Mouse (Mus musculus) hindbrain, embryonic 11.5 days (tissue): ENCODE measurements around the gene Atp6v0a1. TPM values are rescaled to one million over a fixed set of nuclear protein-coding genes. Genes with fewer than 3 reads are reported as not detected.
A peak's percentile ranks its signal among the peaks of the same experiment; 100 is the strongest.

Source experiments
- ATAC-seq: fragments of 200-750 bp; cut with Nextera tagmentation; 2 replicates; pipeline ENCODE4 v1.8.0; 2017; ENCODE audit warnings: mild to moderate bottlenecking, moderate TSS enrichment, moderate library complexity; ENCODE audit not compliant: low FRiP score
- DNase-seq: peaks from one replicate; pipeline ENCODE4 v3.0.0-alpha.2; 2015; ENCODE audit warnings: low spot score
- H3K27ac ChIP-seq: fragments of 300-500 bp; sonication (generic); 2 replicates; pipeline ENCODE4 v1.5.1; 2014; ENCODE audit warnings: mild to moderate bottlenecking, low read depth, low read length
- H3K27me3 ChIP-seq: fragments of 300-500 bp; sonication (generic); 2 replicates; pipeline ENCODE4 v1.6.1; 2014; ENCODE audit warnings: mild to moderate bottlenecking, low read length, moderate library complexity, mixed read lengths; ENCODE audit not compliant: control insufficient read depth, insufficient read depth
- H3K36me3 ChIP-seq: fragments of 300-500 bp; sonication (generic); 2 replicates; pipeline ENCODE4 v1.6.1; 2014; ENCODE audit warnings: mild to moderate bottlenecking, low read length, moderate library complexity, mixed read lengths; ENCODE audit not compliant: control insufficient read depth, insufficient read depth
- H3K4me1 ChIP-seq: fragments of 300-500 bp; sonication (generic); replicated peaks from 2 replicates; pipeline ENCODE4 v1.6.1; 2014; ENCODE audit warnings: low read length, mixed read lengths; ENCODE audit not compliant: control insufficient read depth, insufficient read depth
- H3K4me2 ChIP-seq: fragments of 300-500 bp; sonication (generic); replicated peaks from 2 replicates; pipeline ENCODE4 v1.6.1; 2014; ENCODE audit warnings: mild to moderate bottlenecking, low read depth, low read length
- H3K4me3 ChIP-seq: fragments of 300-500 bp; sonication (generic); 2 replicates; pipeline ENCODE4 v1.5.1; 2014; ENCODE audit warnings: low read depth, low read length
- H3K9ac ChIP-seq: fragments of 300-500 bp; sonication (generic); 2 replicates; pipeline ENCODE4 v1.6.1; 2014; ENCODE audit warnings: low read depth, low read length
- H3K9me3 ChIP-seq: fragments of 300-500 bp; sonication (generic); 2 replicates; pipeline ENCODE4 v1.6.1; 2016; ENCODE audit warnings: low read length; ENCODE audit not compliant: control insufficient read depth
- WGBS: fragments of 180-500 bp; shearing (Covaris S2); extraction: QIAGEN DNeasy Blood & Tissue Kit; methylation state at CpG from one replicate; pipeline ENCODE4 v1.1.7; 2014; 5-methylcytosine and 5-hydroxymethylcytosine counted together
- polyA plus RNA-seq: library from polyadenylated mRNA; unstranded; fragments of >200 nt; fragmentation: Nextera tagmentation; extraction: Ambion mirVana; gene quantifications from 2 replicates; pipeline ENCODE4 v1.2.1, GENCODE M21; 2014

The Atp6v0a1 gene
- polyA plus RNA-seq, 1 experiment from 2014 or later, result 48.5 TPM

DNA sequence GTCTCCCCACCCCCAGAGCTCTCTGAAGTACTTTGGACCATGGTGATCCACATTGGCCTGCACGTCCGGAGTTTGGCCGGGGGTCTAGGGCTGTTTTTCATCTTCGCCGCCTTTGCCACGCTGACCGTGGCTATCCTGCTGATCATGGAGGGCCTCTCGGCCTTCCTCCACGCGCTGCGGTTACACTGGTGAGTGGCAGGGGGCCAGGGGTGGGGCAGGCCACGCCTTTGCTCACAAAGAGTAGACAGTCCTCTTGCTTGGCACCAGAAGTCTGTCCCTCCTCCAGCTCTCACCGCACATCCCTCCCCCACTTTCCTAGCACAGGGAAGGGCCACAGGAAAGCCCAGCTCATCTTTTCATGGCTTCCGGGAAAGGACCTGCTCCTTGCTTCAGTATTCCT lies 46.2 kb downstream of the Atp6v0a1 start:
- DNase-seq, result no peak
- no peaks in the 10 kb centered on the region for H3K27me3 ChIP-seq
- H3K4me1 ChIP-seq, result no peaks in the 10 kb centered on the region
- WGBS, result 88% methylated on average over 14 of the region's 14 CpGs
- no peaks in the 10 kb centered on the region for H3K9me3 ChIP-seq
- 0 out of 2 replicates have a peak, but pooled peaks cover 4% of the 10 kb centered on the region for H3K36me3 ChIP-seq
- H3K4me3 ChIP-seq, result no peak overlapping the region
- H3K27ac ChIP-seq, result no peak overlapping the region
- H3K9ac ChIP-seq, result no peak overlapping the region
- no peak overlapping the region for H3K4me2 ChIP-seq
- ATAC-seq, result no peak

DNA sequence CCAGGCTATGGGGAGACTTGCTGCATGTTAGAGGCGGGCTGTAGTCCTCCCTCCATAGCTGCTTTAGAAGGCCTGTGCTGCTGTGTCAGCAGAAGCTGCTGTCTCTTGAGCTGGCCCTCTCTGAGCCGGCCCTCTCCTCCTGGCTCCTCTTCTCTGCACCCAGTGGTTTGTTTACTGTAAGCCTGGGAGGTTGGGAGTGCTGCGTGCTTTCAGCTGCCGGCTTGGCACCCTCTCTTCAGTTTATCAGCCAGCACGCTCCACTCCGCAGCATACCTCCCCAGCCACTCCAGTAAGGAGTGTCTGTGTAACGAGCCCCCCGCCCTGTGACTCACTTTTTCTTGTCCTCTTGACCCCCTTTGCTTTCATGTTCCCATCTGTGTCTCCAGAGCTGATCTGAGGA lies 47.6 kb downstream of the Atp6v0a1 start:
- DNase-seq (no peak), ATAC-seq (no peak)
- H3K9ac ChIP-seq, result no peak overlapping the region
- no peaks in the 10 kb centered on the region for H3K27me3 ChIP-seq
- H3K9me3 ChIP-seq, result no peaks in the 10 kb centered on the region
- no peak overlapping the region for H3K27ac ChIP-seq
- H3K4me3 ChIP-seq, result no peak overlapping the region
- H3K36me3 ChIP-seq, result 0 out of 2 replicates have a peak, but pooled peaks cover 4% of the 10 kb centered on the region
- H3K4me2 ChIP-seq, result no peak overlapping the region
- WGBS, result 54% methylated on average over 8 of the region's 8 CpGs
- no peaks in the 10 kb centered on the region for H3K4me1 ChIP-seq

DNA sequence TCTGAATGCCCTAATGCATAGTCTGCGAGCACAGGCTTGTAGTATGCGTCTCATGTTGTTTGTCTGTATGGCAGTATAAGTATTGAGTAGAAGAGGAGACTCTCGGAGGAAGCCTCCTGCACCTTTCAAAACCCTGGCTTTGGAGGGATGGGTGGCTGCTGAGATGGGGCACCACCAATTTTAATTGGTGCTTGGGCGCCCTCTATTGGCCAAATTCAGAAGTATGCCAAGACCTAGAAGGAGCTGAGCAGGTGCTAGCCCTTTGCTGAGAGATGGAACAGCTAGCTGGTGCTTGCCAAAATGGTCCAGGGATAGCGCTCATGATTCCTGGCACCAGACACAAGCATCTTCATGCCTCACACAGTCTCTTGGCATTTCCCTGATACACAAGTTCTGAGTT lies 48.6 kb downstream of the Atp6v0a1 start:
- ATAC-seq (no peak), DNase-seq (peak; percentile 91)
- H3K4me2 ChIP-seq, result no peak overlapping the region
- no peaks in the 10 kb centered on the region for H3K4me1 ChIP-seq
- H3K4me3 ChIP-seq, result no peak overlapping the region
- WGBS, result 38% methylated on average over 5 of the region's 5 CpGs
- no peaks in the 10 kb centered on the region for H3K9me3 ChIP-seq
- H3K36me3 ChIP-seq, result 0 out of 2 replicates have a peak, but pooled peaks cover 3% of the 10 kb centered on the region
- no peaks in the 10 kb centered on the region for H3K27me3 ChIP-seq
- H3K27ac ChIP-seq, result no peak overlapping the region
- no peak overlapping the region for H3K9ac ChIP-seq

DNA sequence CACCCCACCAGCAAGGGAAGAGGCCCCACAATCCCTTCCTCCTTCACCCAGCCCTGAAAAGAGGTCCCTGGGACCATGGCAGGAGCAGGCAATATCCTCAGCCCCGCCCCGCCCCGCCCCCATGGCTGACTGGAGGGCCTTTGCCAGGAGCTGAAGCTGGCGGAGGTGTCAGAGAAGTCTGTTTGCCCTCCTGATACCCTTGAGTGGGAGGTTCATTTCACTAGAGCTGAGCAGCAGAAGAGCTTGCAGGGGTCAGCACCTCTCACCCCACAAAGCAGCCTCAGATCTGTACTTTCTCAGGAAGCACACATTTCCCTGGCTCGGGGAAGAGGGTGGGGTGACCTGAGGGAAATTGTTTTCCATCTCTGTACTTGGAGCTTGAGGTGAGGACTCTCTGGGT lies 49.5 kb downstream of the Atp6v0a1 start:
- Histone ChIP-seq H3K27ac (no peak overlapping the region), H3K9ac (no peak overlapping the region), H3K27me3 (no peaks in the 10 kb centered on the region), H3K4me1 (no peaks in the 10 kb centered on the region), H3K4me3 (no peak overlapping the region), H3K4me2 (no peak overlapping the region), H3K9me3 (no peaks in the 10 kb centered on the region), H3K36me3 (no peaks in the 10 kb centered on the region)
- DNase-seq (no peak), ATAC-seq (no peak)
- 72% methylated on average over 5 of the region's 5 CpGs for WGBS

DNA sequence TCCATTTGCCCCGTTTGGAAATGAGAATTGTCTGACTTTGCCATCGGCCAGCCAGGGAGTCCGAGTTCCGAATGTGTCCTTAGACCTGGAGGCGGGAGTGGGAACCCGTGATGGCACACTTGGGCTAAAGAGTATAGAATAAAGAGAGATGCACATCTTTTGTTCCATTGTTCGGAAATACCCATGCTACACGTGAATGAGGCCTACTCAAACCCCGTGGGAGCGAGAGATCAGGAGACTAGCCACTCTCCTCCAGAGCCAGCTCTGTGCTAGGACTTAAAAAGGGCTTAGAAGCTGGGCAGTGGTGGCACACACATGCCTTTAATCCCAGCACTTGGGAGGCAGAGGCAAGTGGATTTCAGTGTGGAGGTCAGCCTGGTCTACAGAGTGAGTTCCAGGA lies 50.2 kb downstream of the Atp6v0a1 start:
- no peaks in the 10 kb centered on the region for H3K4me1 ChIP-seq
- no peak overlapping the region for H3K4me2 ChIP-seq
- 77% methylated on average over 10 of the region's 10 CpGs for WGBS
- H3K9me3 ChIP-seq, result no peaks in the 10 kb centered on the region
- H3K9ac ChIP-seq, result no peak overlapping the region
- H3K27me3 ChIP-seq, result no peaks in the 10 kb centered on the region
- ATAC-seq, result no peak
- no peak overlapping the region for H3K27ac ChIP-seq
- DNase-seq, result no peak
- H3K4me3 ChIP-seq, result no peak overlapping the region
- no peaks in the 10 kb centered on the region for H3K36me3 ChIP-seq

DNA sequence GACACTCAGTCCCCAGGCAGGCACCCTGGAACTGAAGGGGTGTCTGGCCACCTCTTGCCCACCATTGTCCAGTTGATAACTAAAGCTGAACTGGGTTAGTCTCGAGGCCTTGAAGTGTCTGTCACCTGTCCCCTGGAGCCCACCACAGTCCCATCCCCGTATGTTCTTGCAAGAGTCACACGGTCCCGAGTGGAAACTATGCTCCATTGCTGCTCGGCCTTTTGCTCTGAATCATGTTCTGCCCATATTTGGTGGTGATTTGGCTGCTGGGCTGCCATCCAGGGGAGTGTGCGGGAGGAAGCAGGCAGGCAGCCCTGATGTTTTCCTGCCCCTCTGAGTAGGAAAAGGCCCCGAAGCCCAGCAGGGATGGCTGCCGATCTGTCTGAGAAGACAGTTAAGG lies 50.9 kb downstream of the Atp6v0a1 start:
- no peak overlapping the region for H3K4me3 ChIP-seq
- H3K9me3 ChIP-seq, result no peaks in the 10 kb centered on the region
- DNase-seq, result no peak
- WGBS, result 69% methylated on average over 8 of the region's 8 CpGs
- H3K9ac ChIP-seq, result no peak overlapping the region
- no peak overlapping the region for H3K4me2 ChIP-seq
- no peaks in the 10 kb centered on the region for H3K4me1 ChIP-seq
- no peak for ATAC-seq
- no peaks in the 10 kb centered on the region for H3K27me3 ChIP-seq
- no peaks in the 10 kb centered on the region for H3K36me3 ChIP-seq
- no peak overlapping the region for H3K27ac ChIP-seq

DNA sequence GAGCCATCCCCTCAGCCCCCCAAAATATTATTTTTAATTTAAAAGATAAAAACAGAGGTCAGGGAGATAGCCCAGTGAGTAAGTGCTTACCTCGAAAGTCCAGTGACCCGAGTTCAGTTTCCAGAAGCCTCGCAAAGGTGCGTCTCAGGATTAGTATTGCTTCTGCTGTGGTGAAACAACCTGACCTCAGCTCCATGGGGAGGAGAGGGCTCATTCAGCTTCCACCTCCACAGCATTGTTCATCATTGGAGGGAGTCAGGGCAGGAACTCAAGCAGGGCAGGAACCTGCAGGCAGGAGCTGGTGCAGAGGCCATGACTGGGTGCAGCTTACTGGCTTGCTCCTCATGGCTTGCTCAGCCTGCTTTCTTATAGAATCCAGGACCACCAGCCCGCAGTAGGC lies 51.8 kb downstream of the Atp6v0a1 start:
- no peak overlapping the region for H3K27ac ChIP-seq
- H3K4me2 ChIP-seq, result no peak overlapping the region
- DNase-seq (no peak), ATAC-seq (no peak)
- no peaks in the 10 kb centered on the region for H3K36me3 ChIP-seq
- 92% methylated on average over 5 of the region's 5 CpGs for WGBS
- no peaks in the 10 kb centered on the region for H3K27me3 ChIP-seq
- H3K9ac ChIP-seq, result no peak overlapping the region
- no peaks in the 10 kb centered on the region for H3K4me1 ChIP-seq
- no peaks in the 10 kb centered on the region for H3K9me3 ChIP-seq
- no peak overlapping the region for H3K4me3 ChIP-seq

DNA sequence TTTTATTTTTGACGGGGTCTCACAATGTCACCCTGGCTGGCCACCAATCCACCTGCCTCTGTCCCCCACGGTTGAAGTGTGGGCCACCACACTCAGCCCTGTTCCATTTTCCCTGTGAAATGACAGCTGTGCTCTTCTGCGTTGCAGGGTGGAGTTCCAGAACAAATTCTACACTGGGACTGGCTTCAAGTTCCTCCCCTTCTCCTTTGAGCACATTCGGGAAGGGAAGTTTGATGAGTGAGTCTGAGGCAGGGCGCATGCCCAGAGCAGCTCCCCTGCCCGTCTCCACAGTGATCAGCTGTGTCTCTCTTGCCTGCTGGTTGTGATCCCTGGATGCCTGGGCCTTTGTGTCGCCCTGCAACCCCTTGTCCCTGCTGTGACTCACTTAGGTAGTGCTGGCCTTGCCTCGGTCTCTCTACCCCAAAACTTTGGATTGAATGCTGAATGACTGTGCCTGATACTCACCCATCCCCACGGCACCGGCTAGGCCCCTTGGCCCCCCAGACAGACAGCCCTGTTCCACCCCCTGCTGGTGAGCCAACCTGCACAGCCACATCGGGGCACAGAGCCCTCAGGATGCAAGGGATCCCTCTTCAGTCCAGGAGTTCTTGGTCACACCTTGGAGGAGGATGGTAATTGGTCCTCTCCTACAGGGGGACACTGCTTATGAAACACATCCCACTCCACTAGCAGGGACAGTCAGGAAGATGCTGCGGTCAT lies 53.1 kb downstream of the Atp6v0a1 start:
- H3K27ac ChIP-seq, result no peak overlapping the region
- no peak for ATAC-seq
- no peak overlapping the region for H3K9ac ChIP-seq
- no peaks in the 10 kb centered on the region for H3K36me3 ChIP-seq
- H3K4me1 ChIP-seq, result no peaks in the 10 kb centered on the region
- no peak for DNase-seq
- WGBS, result 85% methylated on average over 12 of the region's 12 CpGs
- H3K4me2 ChIP-seq, result no peak overlapping the region
- H3K4me3 ChIP-seq, result no peak overlapping the region
- H3K9me3 ChIP-seq, result no peaks in the 10 kb centered on the region
- no peaks in the 10 kb centered on the region for H3K27me3 ChIP-seq

DNA sequence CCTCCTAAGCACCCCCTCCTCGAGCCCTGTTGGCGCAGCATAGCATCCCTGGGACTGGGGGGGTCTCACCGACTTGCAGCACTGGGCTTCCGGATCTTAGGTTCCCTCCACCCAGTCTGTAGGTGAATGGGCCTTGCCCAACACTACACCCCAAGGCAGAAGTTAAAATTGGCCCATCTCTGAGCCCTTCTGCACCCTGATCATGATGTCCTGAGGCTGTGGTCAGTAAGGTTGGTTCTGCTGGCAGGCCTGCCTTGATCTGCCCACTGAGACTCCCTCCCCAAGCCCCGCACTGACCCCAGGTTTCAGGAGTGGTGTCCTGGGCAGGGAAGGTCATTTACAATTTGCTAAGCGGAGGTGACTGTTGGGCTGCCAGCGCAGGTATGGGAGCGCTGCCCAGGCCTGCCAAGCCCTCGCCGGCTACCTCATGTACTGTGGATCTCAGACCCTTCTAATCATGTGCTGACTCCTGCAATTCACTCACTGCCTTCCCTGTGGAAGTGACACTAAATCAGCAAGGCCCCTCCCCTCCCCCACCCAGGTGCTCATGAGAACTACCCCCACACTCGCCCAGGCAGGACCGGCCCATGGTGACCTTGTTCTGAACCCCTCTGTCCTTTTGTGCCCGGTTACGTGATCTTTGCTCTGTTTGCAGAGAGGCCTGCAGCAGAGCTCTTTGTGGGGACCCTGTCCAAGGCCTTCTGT lies 53.9 kb downstream of the Atp6v0a1 start:
- Histone ChIP-seq H3K27ac (peak overlapping the region; percentile 27; the same call in 1 of the 2 replicates), H3K4me2 (no peak overlapping the region), H3K36me3 (no peaks in the 10 kb centered on the region), H3K4me3 (no peak overlapping the region), H3K9ac (no peak overlapping the region), H3K9me3 (no peaks in the 10 kb centered on the region), H3K27me3 (no peaks in the 10 kb centered on the region), H3K4me1 (no peaks in the 10 kb centered on the region)
- WGBS, result 76% methylated on average over 14 of the region's 14 CpGs
- ATAC-seq, result no peak
- no peak for DNase-seq
